Mouse (Mus musculus): ENCODE results near the gene Mrgprh. TPM values are rescaled to one million over a fixed set of nuclear protein-coding genes. Genes with fewer than 3 reads are reported as not detected.

Mrgprh gene
- total RNA-seq, 1 experiment: not detected

DNA sequence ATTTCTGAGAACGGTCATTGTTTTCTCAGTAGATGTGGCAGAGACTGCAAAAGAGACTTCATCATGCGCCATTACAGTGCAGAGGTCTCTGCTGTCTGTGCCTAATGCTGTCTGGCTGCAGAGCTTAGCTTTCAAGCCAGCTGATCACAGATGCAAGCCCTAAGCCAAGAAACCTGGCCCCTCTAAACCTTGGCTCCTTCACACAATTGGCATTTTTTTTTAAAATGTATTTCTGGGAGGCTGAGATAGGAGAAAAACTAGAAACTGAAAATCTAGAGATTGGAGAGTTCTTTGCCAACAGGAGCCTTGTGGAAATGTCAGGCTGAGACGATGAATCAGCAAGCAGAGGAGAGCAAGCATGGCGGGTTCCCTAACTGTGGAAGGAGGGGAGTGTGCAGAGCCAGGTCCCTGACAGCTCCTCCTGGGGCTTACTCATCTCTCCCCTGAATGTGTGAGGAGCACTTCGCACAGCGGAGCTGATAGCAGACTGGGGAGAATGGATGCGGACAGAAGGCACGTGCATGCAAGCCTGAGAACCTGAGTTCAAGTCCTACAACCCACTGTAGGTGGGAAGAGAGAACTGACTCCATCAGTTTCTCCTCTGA, 26.0 kb upstream of the Mrgprh start:
- no peaks in the 10 kb centered on the region for H3K36me3 ChIP-seq (ENCODE audit: control insufficient read depth, insufficient read depth, low read length, poor library complexity, severe bottlenecking)
- H3K9me3 ChIP-seq (ENCODE audit: control insufficient read depth, insufficient read depth, low read depth, low read length): no peaks in the 10 kb centered on the region
- in situ Hi-C loops (cut with MboI; ENCODE audit: low sequenced_read_pairs in 2 of 2, unreplicated experiment in 2 of 2): no loop called here
- H3K9ac ChIP-seq (ENCODE audit: insufficient read depth, low read depth, low read length, poor library complexity, severe bottlenecking): no peak overlapping the region
- no peak overlapping the region for H3K27ac ChIP-seq (ENCODE audit: insufficient read depth, low read depth, low read length, poor library complexity, severe bottlenecking)
- no peak for DNase-seq (ENCODE audit: low read depth, low spot score)
- H3K4me1 ChIP-seq (ENCODE audit: control insufficient read depth in 2 of 2, insufficient read depth in 2 of 2, low read length in 2 of 2, poor library complexity in 1 of 2): no peaks in the 10 kb centered on the region
- H3K4me3 ChIP-seq (ENCODE audit: insufficient read depth in 1 of 2, low read depth in 1 of 2, low read length in 2 of 2, poor library complexity in 1 of 2, severe bottlenecking in 1 of 2): no peak overlapping the region
- TF ChIP-seq HCFC1 (IDR thresholded peaks at IDR 0.05; ENCODE audit: borderline replicate concordance, insufficient read depth, low read length) (no peak), ZNF384 (IDR thresholded peaks at IDR 0.05; ENCODE audit: low read depth, low read length) (no peak), CHD2 (IDR thresholded peaks at IDR 0.05; ENCODE audit: low read depth, low read length) (no peak), MAFK (IDR thresholded peaks at IDR 0.05; ENCODE audit: insufficient read depth, low read depth, low read length) (no peak), ZC3H11A (IDR thresholded peaks at IDR 0.05; ENCODE audit: borderline replicate concordance, low read depth, low read length) (no peak)

DNA sequence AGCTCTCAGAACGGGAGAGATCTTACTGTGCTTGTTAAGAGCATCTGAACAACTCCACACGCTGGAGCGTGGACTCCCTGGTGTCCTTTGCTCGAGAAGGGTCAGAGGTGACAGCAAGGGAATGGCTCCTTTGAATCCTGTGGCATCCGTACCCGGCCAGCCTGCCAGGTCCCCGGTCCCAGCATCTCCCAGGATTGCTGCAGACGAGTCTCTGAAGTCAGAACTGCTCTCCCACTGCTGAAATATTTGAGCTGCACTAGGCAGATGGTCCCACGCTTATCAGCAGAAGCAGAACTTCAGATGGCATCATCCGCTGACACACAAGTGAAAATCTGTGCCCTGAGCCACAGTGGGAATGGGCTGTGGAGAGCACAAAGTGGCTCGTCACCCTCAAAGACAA, 24.1 kb upstream of the Mrgprh start:
- Histone ChIP-seq H3K9ac (ENCODE audit: insufficient read depth, low read depth, low read length, poor library complexity, severe bottlenecking) (no peak overlapping the region), H3K36me3 (ENCODE audit: control insufficient read depth, insufficient read depth, low read length, poor library complexity, severe bottlenecking) (no peaks in the 10 kb centered on the region), H3K4me1 (ENCODE audit: control insufficient read depth in 2 of 2, insufficient read depth in 2 of 2, low read length in 2 of 2, poor library complexity in 1 of 2) (no peaks in the 10 kb centered on the region), H3K4me3 (ENCODE audit: insufficient read depth in 1 of 2, low read depth in 1 of 2, low read length in 2 of 2, poor library complexity in 1 of 2, severe bottlenecking in 1 of 2) (no peak overlapping the region), H3K9me3 (ENCODE audit: control insufficient read depth, insufficient read depth, low read depth, low read length) (no peaks in the 10 kb centered on the region), H3K27ac (ENCODE audit: insufficient read depth, low read depth, low read length, poor library complexity, severe bottlenecking) (no peak overlapping the region)
- DNase-seq (ENCODE audit: low read depth, low spot score): no peak
- in situ Hi-C loops (cut with MboI; ENCODE audit: low sequenced_read_pairs in 2 of 2, unreplicated experiment in 2 of 2): no loop called here
- TF ChIP-seq ZC3H11A (IDR thresholded peaks at IDR 0.05; ENCODE audit: borderline replicate concordance, low read depth, low read length) (no peak), MAFK (IDR thresholded peaks at IDR 0.05; ENCODE audit: insufficient read depth, low read depth, low read length) (no peak), HCFC1 (IDR thresholded peaks at IDR 0.05; ENCODE audit: borderline replicate concordance, insufficient read depth, low read length) (no peak), ZNF384 (IDR thresholded peaks at IDR 0.05; ENCODE audit: low read depth, low read length) (no peak), CHD2 (IDR thresholded peaks at IDR 0.05; ENCODE audit: low read depth, low read length) (no peak)

DNA sequence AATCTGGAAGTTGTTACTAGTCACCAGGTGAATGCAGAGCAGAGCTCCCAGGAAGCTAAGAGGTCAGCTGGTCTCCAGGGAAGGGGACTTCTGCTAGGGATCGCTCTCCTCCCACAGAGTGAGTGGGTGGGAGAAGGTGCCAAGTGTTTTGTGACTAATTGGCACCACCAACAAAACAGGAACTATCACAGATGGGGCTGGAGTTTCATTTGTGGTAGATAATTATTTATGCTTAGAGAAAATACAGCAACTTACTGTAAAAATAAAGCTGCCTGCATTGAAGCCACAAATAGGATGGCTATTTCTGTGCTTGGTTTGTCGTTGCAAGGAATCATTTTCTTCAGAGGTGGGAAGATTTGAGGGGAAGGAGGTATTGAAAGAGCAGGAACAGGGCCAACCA, 22.0 kb upstream of the Mrgprh start:
- no peak overlapping the region for H3K4me3 ChIP-seq (ENCODE audit: insufficient read depth in 1 of 2, low read depth in 1 of 2, low read length in 2 of 2, poor library complexity in 1 of 2, severe bottlenecking in 1 of 2)
- in situ Hi-C loops (cut with MboI; ENCODE audit: low sequenced_read_pairs in 2 of 2, unreplicated experiment in 2 of 2): no loop called here
- no peaks in the 10 kb centered on the region for H3K4me1 ChIP-seq (ENCODE audit: control insufficient read depth in 2 of 2, insufficient read depth in 2 of 2, low read length in 2 of 2, poor library complexity in 1 of 2)
- H3K36me3 ChIP-seq (ENCODE audit: control insufficient read depth, insufficient read depth, low read length, poor library complexity, severe bottlenecking): no peaks in the 10 kb centered on the region
- H3K9me3 ChIP-seq (ENCODE audit: control insufficient read depth, insufficient read depth, low read depth, low read length): no peaks in the 10 kb centered on the region
- no peak overlapping the region for H3K9ac ChIP-seq (ENCODE audit: insufficient read depth, low read depth, low read length, poor library complexity, severe bottlenecking)
- no peak for TF ChIP-seq HCFC1 (IDR thresholded peaks at IDR 0.05; ENCODE audit: borderline replicate concordance, insufficient read depth, low read length)
- TF ChIP-seq CHD2 (IDR thresholded peaks at IDR 0.05; ENCODE audit: low read depth, low read length): no peak
- no peak for TF ChIP-seq ZNF384 (IDR thresholded peaks at IDR 0.05; ENCODE audit: low read depth, low read length)
- TF ChIP-seq ZC3H11A (IDR thresholded peaks at IDR 0.05; ENCODE audit: borderline replicate concordance, low read depth, low read length): no peak
- TF ChIP-seq MAFK (IDR thresholded peaks at IDR 0.05; ENCODE audit: insufficient read depth, low read depth, low read length): no peak
- no peak overlapping the region for H3K27ac ChIP-seq (ENCODE audit: insufficient read depth, low read depth, low read length, poor library complexity, severe bottlenecking)
- DNase-seq (ENCODE audit: low read depth, low spot score): no peak

DNA sequence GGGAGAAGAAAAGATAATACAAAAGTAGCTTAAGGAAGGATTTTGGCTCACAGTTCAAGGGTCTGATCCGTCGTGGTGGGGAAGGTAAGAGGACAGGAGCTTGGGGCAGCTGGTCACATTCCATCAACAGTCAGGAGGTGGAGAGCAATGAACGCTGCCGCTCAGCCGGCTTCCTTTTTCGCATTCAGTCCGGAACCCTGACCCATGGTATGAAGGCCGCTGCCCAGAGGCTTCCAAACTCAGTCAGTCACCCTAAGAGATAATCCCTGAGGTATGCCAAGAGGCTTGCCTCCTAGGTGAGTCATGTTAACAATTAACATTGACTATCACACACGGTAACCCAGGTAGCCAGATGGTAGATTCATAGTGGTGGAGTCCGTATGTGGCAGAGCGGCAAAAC, 21.4 kb upstream of the Mrgprh start:
- in situ Hi-C loops (cut with MboI; ENCODE audit: low sequenced_read_pairs in 2 of 2, unreplicated experiment in 2 of 2): no loop called here
- Histone ChIP-seq H3K9ac (ENCODE audit: insufficient read depth, low read depth, low read length, poor library complexity, severe bottlenecking) (no peak overlapping the region), H3K4me3 (ENCODE audit: insufficient read depth in 1 of 2, low read depth in 1 of 2, low read length in 2 of 2, poor library complexity in 1 of 2, severe bottlenecking in 1 of 2) (no peak overlapping the region), H3K36me3 (ENCODE audit: control insufficient read depth, insufficient read depth, low read length, poor library complexity, severe bottlenecking) (no peaks in the 10 kb centered on the region), H3K9me3 (ENCODE audit: control insufficient read depth, insufficient read depth, low read depth, low read length) (no peaks in the 10 kb centered on the region), H3K4me1 (ENCODE audit: control insufficient read depth in 2 of 2, insufficient read depth in 2 of 2, low read length in 2 of 2, poor library complexity in 1 of 2) (no peaks in the 10 kb centered on the region), H3K27ac (ENCODE audit: insufficient read depth, low read depth, low read length, poor library complexity, severe bottlenecking) (no peak overlapping the region)
- TF ChIP-seq ZNF384 (IDR thresholded peaks at IDR 0.05; ENCODE audit: low read depth, low read length) (no peak), ZC3H11A (IDR thresholded peaks at IDR 0.05; ENCODE audit: borderline replicate concordance, low read depth, low read length) (no peak), HCFC1 (IDR thresholded peaks at IDR 0.05; ENCODE audit: borderline replicate concordance, insufficient read depth, low read length) (no peak), MAFK (IDR thresholded peaks at IDR 0.05; ENCODE audit: insufficient read depth, low read depth, low read length) (no peak), CHD2 (IDR thresholded peaks at IDR 0.05; ENCODE audit: low read depth, low read length) (no peak)
- no peak for DNase-seq (ENCODE audit: low read depth, low spot score)
